Mouse (Mus musculus): ENCODE measurements around the gene Jund. TPM values are rescaled to one million over a fixed set of nuclear protein-coding genes. Genes with fewer than 3 reads are reported as not detected.

Jund gene
- polyA plus RNA-seq, 1 experiment from 2014 or later = 267 TPM

- peaks cover 17% of the 10 kb centered on the region for H3K4me1 ChIP-seq
- H3K27ac ChIP-seq = no peak overlapping the region
- H3K9me3 ChIP-seq = no peaks in the 10 kb centered on the region
- H3K27me3 ChIP-seq (replicated peaks) = no peaks in the 10 kb centered on the region
- no peak overlapping the region for H3K4me3 ChIP-seq
- 95% methylated on average over 15 of the region's 15 CpGs for WGBS
- no peak overlapping the region for H3K4me2 ChIP-seq (replicated peaks)
- ATAC-seq (ENCODE audit: low FRiP score, low read depth) = no peak
- peaks cover 35% of the 10 kb centered on the region for H3K36me3 ChIP-seq
- no peak overlapping the region for H3K9ac ChIP-seq
These were observed 21.2 kb upstream of the Jund start for GRCm38 (mm10) chr8:70677451-70678080.

- no peak overlapping the region for H3K9ac ChIP-seq
- H3K36me3 ChIP-seq = peaks cover 35% of the 10 kb centered on the region
- no peak for ATAC-seq (ENCODE audit: low FRiP score, low read depth)
- H3K4me1 ChIP-seq = peaks cover 18% of the 10 kb centered on the region
- H3K9me3 ChIP-seq = no peaks in the 10 kb centered on the region
- no peak overlapping the region for H3K4me2 ChIP-seq (replicated peaks)
- no peak overlapping the region for H3K27ac ChIP-seq
- no peaks in the 10 kb centered on the region for H3K27me3 ChIP-seq (replicated peaks)
- no peak overlapping the region for H3K4me3 ChIP-seq
These were observed 20.1 kb upstream of the Jund start for GRCm38 (mm10) chr8:70678679-70679078.

GRCm38 (mm10) chr8:70679404-70679803 lies 19.3 kb upstream of the Jund start:
- 97% methylated on average over 4 of the region's 4 CpGs for WGBS
- no peaks in the 10 kb centered on the region for H3K9me3 ChIP-seq
- H3K27ac ChIP-seq = no peak overlapping the region
- peaks cover 35% of the 10 kb centered on the region for H3K36me3 ChIP-seq
- no peak overlapping the region for H3K4me3 ChIP-seq
- H3K4me1 ChIP-seq = peaks cover 17% of the 10 kb centered on the region
- no peaks in the 10 kb centered on the region for H3K27me3 ChIP-seq (replicated peaks)
- no peak overlapping the region for H3K4me2 ChIP-seq (replicated peaks)
- H3K9ac ChIP-seq = no peak overlapping the region
- no peak for ATAC-seq (ENCODE audit: low FRiP score, low read depth)

GRCm38 (mm10) chr8:70680039-70680438 lies 18.7 kb upstream of the Jund start:
- Histone ChIP-seq H3K9me3 (no peaks in the 10 kb centered on the region), H3K4me1 (peaks cover 12% of the 10 kb centered on the region; the same call in 1 of the 2 replicates), H3K9ac (no peak overlapping the region), H3K36me3 (peaks cover 35% of the 10 kb centered on the region), H3K27me3 (replicated peaks) (no peaks in the 10 kb centered on the region), H3K4me2 (replicated peaks) (no peak overlapping the region), H3K4me3 (no peak overlapping the region), H3K27ac (no peak overlapping the region)
- no peak for ATAC-seq (ENCODE audit: low FRiP score, low read depth)
- WGBS = 89% methylated on average over 3 of the region's 3 CpGs

GRCm38 (mm10) chr8:70681410-70681809 lies 17.3 kb upstream of the Jund start:
- Histone ChIP-seq H3K4me3 (no peak overlapping the region), H3K9ac (no peak overlapping the region), H3K9me3 (no peaks in the 10 kb centered on the region), H3K27ac (no peak overlapping the region), H3K27me3 (replicated peaks) (no peaks in the 10 kb centered on the region), H3K4me2 (replicated peaks) (no peak overlapping the region), H3K36me3 (peaks cover 32% of the 10 kb centered on the region), H3K4me1 (peaks cover 12% of the 10 kb centered on the region; the same call in 1 of the 2 replicates)
- ATAC-seq (ENCODE audit: low FRiP score, low read depth) = no peak
- 81% methylated on average over 3 of the region's 3 CpGs for WGBS

- H3K9me3 ChIP-seq = no peaks in the 10 kb centered on the region
- peaks cover 12% of the 10 kb centered on the region; the same call in 1 of the 2 replicates for H3K4me1 ChIP-seq
- no peaks in the 10 kb centered on the region for H3K27me3 ChIP-seq (replicated peaks)
- H3K4me2 ChIP-seq (replicated peaks) = peak overlapping the region; percentile 38
- 0 out of 2 replicates have a peak, but pooled peaks have one; percentile 19 for ATAC-seq (ENCODE audit: low FRiP score, low read depth)
- H3K4me3 ChIP-seq = no peak overlapping the region; the same call in 1 of the 2 replicates
- H3K36me3 ChIP-seq = peaks cover 30% of the 10 kb centered on the region
- WGBS = 8% methylated on average over 19 of the region's 19 CpGs
- no peak overlapping the region for H3K27ac ChIP-seq
- peak overlapping the region; percentile 44; the same call in 1 of the 2 replicates for H3K9ac ChIP-seq
These were observed 16.6 kb upstream of the Jund start for GRCm38 (mm10) chr8:70682193-70682592.

- 0 out of 2 replicates have a peak overlapping the region, but pooled peaks have one; percentile 44 for H3K9ac ChIP-seq
- H3K36me3 ChIP-seq = peaks cover 26% of the 10 kb centered on the region
- 0 out of 2 replicates have a peak overlapping the region, but pooled peaks have one; percentile 38 for H3K4me2 ChIP-seq (replicated peaks)
- 0 out of 2 replicates have a peak, but pooled peaks have one; percentile 11 for ATAC-seq (ENCODE audit: low FRiP score, low read depth)
- no peak overlapping the region for H3K4me3 ChIP-seq
- 73% methylated on average over 3 of the region's 3 CpGs for WGBS
- no peaks in the 10 kb centered on the region for H3K27me3 ChIP-seq (replicated peaks)
- H3K27ac ChIP-seq = no peak overlapping the region
- H3K4me1 ChIP-seq = peaks cover 12% of the 10 kb centered on the region; the same call in 1 of the 2 replicates
- H3K9me3 ChIP-seq = no peaks in the 10 kb centered on the region
These were observed 16.1 kb upstream of the Jund start for GRCm38 (mm10) chr8:70682692-70683091.

- WGBS = 50% methylated on average over 7 of the region's 7 CpGs
These were observed 14.5 kb upstream of the Jund start for GRCm38 (mm10) chr8:70684291-70684690.

GRCm38 (mm10) chr8:70687576-70687975 lies 11.2 kb upstream of the Jund start:
- Histone ChIP-seq H3K9ac (no peak overlapping the region), H3K27me3 (replicated peaks) (no peaks in the 10 kb centered on the region), H3K36me3 (no peaks in the 10 kb centered on the region), H3K4me2 (replicated peaks) (no peak overlapping the region), H3K9me3 (no peaks in the 10 kb centered on the region), H3K4me1 (peaks cover 19% of the 10 kb centered on the region), H3K4me3 (no peak overlapping the region), H3K27ac (no peak overlapping the region)
- 94% methylated on average over 8 of the region's 8 CpGs for WGBS
- ATAC-seq (ENCODE audit: low FRiP score, low read depth) = no peak

More at GRCm38 (mm10) chr8:70684291-70684690, 14.5 kb upstream of the Jund start:
- H3K27me3 ChIP-seq (replicated peaks) = no peaks in the 10 kb centered on the region
- H3K4me1 ChIP-seq = peaks cover 12% of the 10 kb centered on the region; the same call in 1 of the 2 replicates
- H3K27ac ChIP-seq = no peak overlapping the region
- peaks cover 10% of the 10 kb centered on the region; the same call in 1 of the 2 replicates for H3K36me3 ChIP-seq
- ATAC-seq (ENCODE audit: low FRiP score, low read depth) = no peak
- no peaks in the 10 kb centered on the region for H3K9me3 ChIP-seq
- H3K4me2 ChIP-seq (replicated peaks) = no peak overlapping the region
- no peak overlapping the region for H3K4me3 ChIP-seq
- no peak overlapping the region for H3K9ac ChIP-seq

- H3K4me3 ChIP-seq = no peak overlapping the region
- WGBS = 95% methylated on average over 3 of the region's 3 CpGs
- no peak overlapping the region for H3K4me2 ChIP-seq (replicated peaks)
- no peak overlapping the region for H3K9ac ChIP-seq
- no peaks in the 10 kb centered on the region for H3K36me3 ChIP-seq
- H3K27me3 ChIP-seq (replicated peaks) = no peaks in the 10 kb centered on the region
- no peaks in the 10 kb centered on the region for H3K9me3 ChIP-seq
- ATAC-seq (ENCODE audit: low FRiP score, low read depth) = no peak
- H3K27ac ChIP-seq = no peak overlapping the region
- H3K4me1 ChIP-seq = peaks cover 18% of the 10 kb centered on the region
These were observed 10.6 kb upstream of the Jund start for GRCm38 (mm10) chr8:70688136-70688535.

GRCm38 (mm10) chr8:70689892-70690390 lies 8.8 kb upstream of the Jund start:
- no peaks in the 10 kb centered on the region for H3K36me3 ChIP-seq
- H3K4me2 ChIP-seq (replicated peaks) = no peak overlapping the region
- no peaks in the 10 kb centered on the region for H3K9me3 ChIP-seq
- no peak for ATAC-seq (ENCODE audit: low FRiP score, low read depth)
- peaks cover 19% of the 10 kb centered on the region for H3K4me1 ChIP-seq
- H3K27me3 ChIP-seq (replicated peaks) = no peaks in the 10 kb centered on the region
- no peak overlapping the region for H3K4me3 ChIP-seq
- 80% methylated on average over 5 of the region's 5 CpGs for WGBS
- H3K27ac ChIP-seq = no peak overlapping the region
- H3K9ac ChIP-seq = no peak overlapping the region

GRCm38 (mm10) chr8:70691230-70691629 lies 7.5 kb upstream of the Jund start:
- 51% methylated on average over 4 of the region's 4 CpGs for WGBS
- Histone ChIP-seq H3K4me2 (replicated peaks) (peak overlapping the region; percentile 60), H3K27me3 (replicated peaks) (no peaks in the 10 kb centered on the region), H3K9ac (peak overlapping the region; percentile 45; the same call in 1 of the 2 replicates), H3K36me3 (no peaks in the 10 kb centered on the region), H3K4me3 (0 out of 2 replicates have a peak overlapping the region, but pooled peaks have one; percentile 19), H3K4me1 (peaks cover 32% of the 10 kb centered on the region), H3K9me3 (no peaks in the 10 kb centered on the region), H3K27ac (peak overlapping the region; percentile 80)
- ATAC-seq (ENCODE audit: low FRiP score, low read depth) = peak; percentile 11; the same call in 1 of the 2 replicates
